Mouse (Mus musculus) layer of hippocampus, adult 8-10 months (tissue): ENCODE results near the gene Tuba3b. TPM values are rescaled to one million over a fixed set of nuclear protein-coding genes. Genes with fewer than 3 reads are reported as not detected.

Source experiments
- DNase-seq, 2 experiments: peaks; one replicate each; pipeline ENCODE4 v3.0.0; 2022; ENCODE audit warnings: low spot score in 2 of 2
- total RNA-seq, 4 experiments: library from RNA; stranded (reverse); gene quantifications; 2 replicates each; pipeline ENCODE4 v1.2.4; 2022

Tuba3b gene
- total RNA-seq, 4 experiments from 2014 or later = not detected

DNA sequence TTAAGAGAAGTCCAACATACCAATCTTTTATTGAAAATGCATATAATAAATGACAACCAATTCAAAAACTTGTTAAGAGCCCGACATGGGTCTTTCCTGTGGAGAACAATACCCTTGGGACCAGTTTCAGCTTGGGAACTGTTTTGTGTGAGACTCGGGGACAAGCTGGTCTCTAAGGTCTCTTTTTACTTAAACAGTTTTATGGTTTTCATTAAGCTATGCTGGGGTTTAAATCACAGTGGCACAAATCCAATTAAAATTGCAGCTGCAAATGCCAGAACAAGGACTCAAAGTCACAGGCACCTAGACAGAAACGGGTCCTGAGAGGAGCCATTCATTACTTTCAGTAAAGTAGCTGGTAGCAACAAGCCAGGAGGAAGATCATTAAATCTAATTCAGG, 10.4 kb upstream of the Tuba3b start:
- DNase-seq = no peak

DNA sequence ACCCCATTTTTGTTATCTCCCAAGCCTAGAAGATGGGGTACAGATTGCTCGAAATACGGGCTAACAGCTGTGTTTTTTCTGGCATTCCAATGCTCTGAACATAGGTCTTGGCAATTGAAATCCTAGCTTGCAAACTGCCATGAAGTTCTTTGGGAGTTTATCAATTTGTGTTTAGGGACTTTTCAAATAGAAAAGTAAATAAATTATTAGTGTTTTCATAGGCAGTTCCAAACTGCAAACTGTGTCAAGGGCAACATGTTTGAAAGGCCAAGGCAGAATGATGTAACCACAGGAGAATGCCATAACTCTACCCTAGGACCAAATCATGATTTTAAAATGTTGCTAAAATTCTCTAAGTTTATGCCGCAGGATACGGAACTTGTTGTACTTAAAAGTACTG, 7.8 kb upstream of the Tuba3b start:
- no peak for DNase-seq

DNA sequence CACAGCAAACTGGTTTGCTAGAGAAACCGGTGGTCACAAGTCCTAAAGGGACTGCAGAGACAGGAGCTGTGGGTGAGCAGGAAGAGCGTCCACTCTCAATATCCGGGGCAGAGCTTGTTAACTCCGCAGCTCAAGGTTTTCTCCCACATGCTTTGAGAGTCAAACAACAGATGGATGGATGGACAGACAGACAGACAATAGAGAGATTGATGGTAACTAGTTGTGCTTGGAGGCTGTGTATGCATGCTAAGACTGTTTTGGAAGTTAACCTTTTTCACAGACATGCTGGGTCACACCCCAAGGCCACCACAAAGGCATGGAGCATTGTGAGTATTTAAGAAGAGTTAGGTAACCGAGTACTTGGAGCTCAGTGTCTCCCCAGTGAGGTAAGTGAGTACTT, 6.9 kb upstream of the Tuba3b start:
- DNase-seq = no peak

- DNase-seq = no peak
Measured at GRCm38 (mm10) chr6:145610901-145611300, 4.7 kb upstream of the Tuba3b start.

- no peak for DNase-seq
Measured at GRCm38 (mm10) chr6:145612611-145613010, 2.9 kb upstream of the Tuba3b start.

DNA sequence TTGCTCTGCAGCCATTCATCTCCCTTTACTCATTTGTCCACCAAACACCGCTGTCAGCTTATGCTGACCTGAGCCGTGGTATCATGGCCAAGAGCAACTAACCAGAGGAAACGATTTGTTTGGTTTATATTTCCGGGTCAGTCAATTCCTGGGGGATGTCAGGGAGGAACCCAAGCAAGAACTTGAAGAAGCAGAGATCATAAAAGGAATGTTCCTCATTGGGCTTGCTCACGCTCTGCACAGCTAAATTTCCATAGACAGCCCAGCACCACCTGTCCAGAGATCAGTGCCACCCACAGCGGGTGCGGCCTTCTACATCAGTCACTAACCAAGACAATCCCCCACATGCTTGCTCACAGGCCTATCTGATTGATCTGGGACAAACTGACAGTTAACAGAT, 1.3 kb upstream of the Tuba3b start, which contains the start of gene Lmntd1:
Gene Lmntd1, minus strand, starts transcription at position 101 of the 400 bp plus-strand sequence.
- DNase-seq = no peak

- DNase-seq = no peak
Measured at GRCm38 (mm10) chr6:145616402-145617229, 1.1 kb downstream of the Tuba3b start.

DNA sequence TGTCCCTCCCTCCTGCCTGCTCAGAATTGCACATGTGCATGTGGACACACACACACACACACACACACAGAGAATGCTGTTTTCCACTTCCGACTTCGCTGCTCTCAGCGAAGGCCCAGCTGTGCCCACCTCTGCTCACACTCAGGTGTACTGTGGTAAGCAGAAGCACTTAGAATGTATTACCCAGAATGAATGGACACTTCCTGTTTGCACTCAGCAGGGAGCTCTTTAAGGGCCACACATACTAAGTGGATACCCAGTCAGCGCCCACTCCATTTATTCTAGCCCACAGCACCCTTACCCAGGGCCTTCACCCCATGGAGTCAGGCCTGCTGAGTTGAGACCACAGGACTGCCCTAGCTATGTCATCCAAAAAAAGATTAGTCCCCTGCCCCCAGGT, 7.6 kb downstream of the Tuba3b start:
- DNase-seq = no peak

GRCm38 (mm10) chr6:145630269-145630668, 14.7 kb downstream of the Tuba3b start:
- DNase-seq = no peak

- no peak for DNase-seq
Measured at GRCm38 (mm10) chr6:145634454-145634853, 18.9 kb downstream of the Tuba3b start.

GRCm38 (mm10) chr6:145636682-145637081, 21.1 kb downstream of the Tuba3b start:
- DNase-seq = no peak

DNA sequence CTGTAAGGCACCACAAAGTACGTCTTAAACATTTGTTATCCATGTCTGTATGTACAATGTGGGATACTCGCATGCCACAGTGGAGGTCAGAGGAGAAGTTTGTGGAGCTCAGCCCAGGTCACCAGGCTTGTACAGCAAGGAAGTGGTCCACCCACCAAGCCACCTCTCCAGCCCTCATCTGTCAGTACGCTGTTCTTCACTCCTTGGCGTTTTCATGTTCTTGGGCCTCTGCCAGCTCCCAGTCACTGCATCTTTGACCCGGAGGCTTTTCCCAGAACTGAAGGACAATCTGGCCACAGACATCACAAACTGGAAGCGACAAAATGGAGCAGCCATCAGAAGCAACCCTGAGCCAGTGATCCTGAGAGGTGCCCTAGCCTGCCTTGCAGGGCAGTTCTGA, 22.7 kb downstream of the Tuba3b start:
- no peak for DNase-seq

- no peak for DNase-seq
Measured at GRCm38 (mm10) chr6:145640971-145641506, 25.5 kb downstream of the Tuba3b start.

GRCm38 (mm10) chr6:145651976-145652375, 36.4 kb downstream of the Tuba3b start:
- DNase-seq = no peak

DNA sequence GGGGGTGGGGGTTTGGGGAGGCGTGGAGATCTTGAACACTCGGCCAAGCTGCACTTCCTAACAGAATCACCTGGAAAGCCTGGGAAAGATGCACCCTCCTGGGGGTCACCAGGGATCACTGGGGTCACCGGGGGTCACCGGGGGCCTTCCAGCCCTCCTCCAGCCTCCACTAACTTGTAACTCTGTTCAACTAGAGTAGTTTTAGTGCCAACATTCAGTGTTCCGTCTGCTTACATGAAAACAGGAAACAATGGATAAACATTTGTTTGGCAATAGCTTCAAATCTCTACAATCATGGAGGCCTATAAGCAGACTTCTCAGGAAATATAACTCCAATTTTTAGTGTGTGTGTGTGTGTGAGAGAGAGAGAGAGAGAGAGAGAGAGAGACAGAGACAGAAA, 37.4 kb downstream of the Tuba3b start:
- no peak for DNase-seq

GRCm38 (mm10) chr6:145653626-145654025, 38.1 kb downstream of the Tuba3b start:
- DNase-seq = no peak

DNA sequence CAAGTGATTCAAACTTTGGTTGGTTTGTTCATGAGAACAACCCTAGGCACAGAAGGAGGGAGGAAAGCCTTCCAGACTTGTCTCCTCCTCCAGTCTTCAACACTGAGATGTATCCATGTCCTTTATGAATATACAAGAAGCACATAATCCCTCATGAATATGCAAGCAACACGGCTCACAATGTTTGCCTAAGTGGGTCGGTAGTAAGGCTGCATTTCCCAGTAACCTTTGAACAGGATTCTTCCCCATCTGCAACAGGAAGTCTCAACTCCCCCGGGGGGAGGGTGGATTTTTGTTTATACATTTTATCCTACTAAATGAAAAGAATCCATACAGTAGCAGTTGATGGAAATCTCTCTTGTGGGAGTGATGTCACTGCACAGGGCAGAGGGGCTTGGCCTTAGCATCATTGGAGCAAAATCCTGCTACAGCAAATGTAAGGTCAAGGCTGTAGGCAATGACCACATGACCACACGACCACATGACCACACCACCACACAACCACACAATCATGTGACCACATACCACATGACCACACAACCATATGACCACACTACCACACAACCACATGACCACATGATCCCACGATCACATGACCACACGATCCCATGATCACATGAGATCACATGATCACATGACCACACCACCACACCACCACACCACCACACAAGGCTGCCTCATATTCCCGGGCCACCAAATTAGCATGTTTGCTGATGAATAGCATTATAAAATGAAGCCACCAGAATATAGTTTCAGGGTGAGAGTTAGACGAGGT, 38.7 kb downstream of the Tuba3b start:
- no peak for DNase-seq

- DNase-seq = no peak
Measured at GRCm38 (mm10) chr6:145655678-145656077, 40.1 kb downstream of the Tuba3b start.

DNA sequence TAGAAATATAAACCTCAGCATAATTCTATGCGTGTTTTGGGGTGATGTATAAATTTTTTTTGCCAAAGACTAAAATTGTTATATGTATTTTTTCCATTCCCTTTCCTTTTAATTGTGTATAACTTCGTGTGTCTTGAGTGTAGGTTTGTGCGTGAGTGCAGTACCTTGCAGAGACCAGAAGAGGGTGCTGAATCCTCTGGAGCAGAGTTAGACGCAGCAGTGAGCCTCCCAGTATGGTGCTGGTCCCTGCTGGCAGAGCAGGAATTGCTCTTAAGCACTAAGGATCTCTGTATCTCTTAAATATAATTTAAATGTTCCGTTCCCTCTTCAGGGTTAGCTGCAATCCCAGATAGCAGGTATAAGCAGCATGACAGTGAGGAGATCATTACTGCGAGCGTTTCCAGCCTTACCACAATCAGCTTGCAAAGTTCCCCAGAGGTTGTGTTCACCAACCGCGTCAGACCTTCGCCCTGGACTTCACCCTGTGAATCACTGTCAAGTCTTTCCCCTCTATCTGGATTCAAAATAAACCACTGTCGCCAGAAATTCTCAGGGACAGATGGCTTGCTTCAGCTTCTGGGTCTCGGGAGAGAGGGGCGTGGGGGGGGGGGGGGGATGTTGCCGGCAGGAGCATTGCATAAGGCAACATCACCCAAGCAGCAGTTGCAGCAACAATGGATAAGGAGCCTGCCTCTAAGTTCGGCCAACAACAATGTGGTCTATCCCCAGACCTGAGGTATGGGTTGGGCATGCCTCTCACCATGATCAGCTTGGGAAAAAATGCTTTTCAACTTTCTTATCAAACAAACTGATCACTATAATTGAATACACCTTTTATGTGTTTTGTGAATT, 41.4 kb downstream of the Tuba3b start:
- DNase-seq = no peak

GRCm38 (mm10) chr6:145659116-145659515, 43.6 kb downstream of the Tuba3b start:
- no peak for DNase-seq

DNA sequence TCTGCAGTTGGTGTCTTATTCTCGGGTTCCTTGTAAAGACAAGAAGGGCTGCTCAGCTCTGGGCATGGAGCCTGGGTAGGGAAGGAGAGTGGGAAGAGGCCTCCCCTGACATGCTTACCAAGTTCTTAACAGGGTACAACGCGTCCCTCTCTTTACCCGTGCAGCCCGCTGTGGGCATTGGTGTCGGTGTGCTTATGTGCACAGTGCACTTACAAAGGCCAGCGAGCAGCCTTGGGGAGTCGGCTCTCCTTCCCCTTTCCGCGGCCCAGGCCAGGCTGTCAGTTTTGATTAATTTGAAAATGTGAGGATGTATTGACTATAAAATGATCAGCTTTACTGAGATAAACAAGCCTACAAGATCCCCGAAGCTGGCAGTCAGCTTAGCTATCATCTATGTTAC, 45.4 kb downstream of the Tuba3b start:
- DNase-seq = no peak
